Mouse (Mus musculus) inflammation-experienced regulatory T-cells (primary cell): ENCODE data around the gene Zfp334. TPM values are rescaled to one million over a fixed set of nuclear protein-coding genes. Genes with fewer than 3 reads are reported as not detected.

Experiments used
- polyA plus RNA-seq, 2 experiments: library from polyadenylated mRNA; unstranded; fragments of 100-300 nt; shearing (Covaris generic); gene quantifications; one replicate each; pipeline ENCODE4 v1.2.1; 2017

Zfp334 gene
- polyA plus RNA-seq, result under 1 TPM in 1 of 2 experiments, not detected in 1; 0.02 TPM

DNA sequence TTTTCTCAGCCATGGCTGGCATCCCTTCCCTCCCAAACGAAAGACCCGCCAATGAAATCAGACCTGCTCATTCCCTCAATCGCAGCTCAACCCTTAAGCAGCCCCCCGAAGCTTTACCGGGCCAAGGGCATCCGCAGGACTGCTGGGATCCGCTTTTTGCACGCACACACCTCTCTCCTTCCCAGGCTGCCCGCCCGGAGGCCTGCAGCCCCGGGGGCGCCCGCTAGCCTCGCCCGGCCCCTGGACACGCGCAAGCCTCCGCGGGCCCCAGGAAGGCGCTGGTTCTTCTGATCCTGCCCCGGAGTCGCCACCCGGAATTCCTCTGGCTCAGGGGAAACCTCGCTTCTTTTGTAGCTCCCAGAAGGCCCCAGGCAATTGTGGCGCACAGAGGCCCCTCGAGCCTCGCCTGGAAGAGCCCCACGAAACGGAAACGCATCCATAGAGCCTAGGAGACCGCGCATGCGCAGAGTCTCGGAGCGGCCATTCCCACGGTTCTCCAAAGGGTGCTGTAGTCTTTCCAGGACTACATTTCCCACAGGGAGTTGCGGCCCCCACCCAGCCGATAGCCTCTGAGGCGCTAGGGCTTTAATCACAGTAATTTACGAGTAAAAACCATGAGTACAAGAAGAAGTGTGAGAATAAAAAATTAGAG, at the start of gene Zfp334:
Gene Zfp334, minus strand, starts transcription at position 416 of the 652 bp plus-strand sequence.

DNA sequence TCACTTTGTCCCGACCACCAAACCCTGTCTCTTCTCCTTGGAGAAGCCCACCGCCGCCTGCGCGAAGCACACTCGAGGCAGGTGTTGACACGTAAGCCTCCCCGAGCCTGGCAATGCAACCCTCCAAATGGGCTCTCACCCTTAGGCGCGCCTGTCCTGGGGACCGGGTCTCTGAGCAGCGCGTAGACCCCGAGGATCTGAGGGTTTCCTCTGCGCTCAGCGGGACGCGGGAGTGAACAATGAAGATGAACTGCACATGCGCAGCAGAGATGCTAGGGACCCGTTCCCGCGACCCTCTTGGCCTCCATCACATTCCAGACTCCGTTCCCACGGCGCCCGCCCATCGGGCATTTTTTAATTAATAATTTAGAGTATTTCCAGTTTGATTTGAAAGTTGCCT, 19.6 kb downstream of the Zfp334 start, which contains the start of gene Zfp663:
Gene Zfp663, minus strand, starts transcription at position 234 of the 400 bp plus-strand sequence.

DNA sequence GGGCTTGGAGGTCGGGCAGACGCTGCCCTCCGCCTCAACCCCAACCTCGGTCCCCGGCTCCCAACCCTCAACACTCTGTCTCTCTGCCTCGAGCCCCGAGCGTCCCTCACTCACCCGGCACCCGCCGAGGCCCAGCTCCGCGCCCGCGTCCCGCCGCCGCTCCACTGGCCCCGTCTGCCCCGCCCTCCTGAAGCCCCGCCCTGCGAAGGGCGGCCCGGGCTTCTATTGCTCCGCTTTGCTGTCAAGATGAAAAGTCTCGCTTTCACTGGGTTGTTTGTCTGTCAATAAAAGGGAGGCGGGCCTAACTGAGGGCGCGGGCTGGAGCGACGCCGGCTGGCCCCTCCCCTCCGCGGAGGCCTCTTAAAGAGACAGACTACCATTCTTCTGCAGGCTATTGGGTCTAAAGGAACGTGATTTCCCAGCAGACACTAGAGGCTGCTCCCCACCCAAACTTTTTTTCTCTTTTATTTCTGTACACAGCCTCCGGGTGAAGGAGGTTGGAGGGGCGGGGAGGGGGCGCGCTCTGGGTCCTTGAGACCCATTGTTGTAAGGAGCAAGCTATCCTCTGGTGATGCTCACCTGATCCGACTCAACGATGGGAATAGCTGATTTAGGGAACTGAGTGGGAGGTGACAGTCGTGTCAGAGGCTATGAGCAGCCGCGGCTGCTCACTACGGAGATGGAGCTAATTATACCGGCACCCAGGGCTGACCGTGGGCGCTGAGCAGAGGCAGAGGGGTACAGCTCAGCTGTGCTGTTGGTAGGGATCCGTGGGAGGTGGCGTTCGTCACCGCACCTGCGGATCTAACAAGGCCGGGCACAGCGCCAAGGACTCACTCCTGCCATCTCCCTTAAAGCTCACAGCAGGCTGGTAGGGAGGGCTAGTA, 61.5 kb downstream of the Zfp334 start, which contains the start of gene Elmo2:
Gene Elmo2, minus strand, starts transcription at position 176 of the 887 bp plus-strand sequence.

Other genes with a start within 250 kb of the Zfp334 start
- under 1 TPM in 1 of 2 experiments, not detected in 1; 0.89 TPM for gene Cdh22, start 153.4 kb downstream of the Zfp334 start, polyA plus RNA-seq
- 10 to 100 TPM; 57.3 to 60.1 TPM for gene Slc35c2, start 100.4 kb downstream of the Zfp334 start, polyA plus RNA-seq
- 10 to 100 TPM; 50.7 to 68.7 TPM for gene Elmo2, start 61.8 kb downstream of the Zfp334 start, polyA plus RNA-seq
- not detected for gene Zfp663, start 19.5 kb downstream of the Zfp334 start, polyA plus RNA-seq
- not detected for gene Ocstamp, start 12.1 kb upstream of the Zfp334 start, polyA plus RNA-seq
- gene Slc13a3, start 85.0 kb upstream of the Zfp334 start, polyA plus RNA-seq, result 1 to 10 TPM in 1 of 2 experiments, under 1 TPM in 1; 0.23 to 3.7 TPM
- gene Trp53rka, start 105.1 kb upstream of the Zfp334 start, polyA plus RNA-seq, result 10 to 100 TPM; 43.0 to 61.7 TPM
- 1 to 10 TPM in 1 of 2 experiments, under 1 TPM in 1; 0.10 to 2.0 TPM for gene Slc2a10, start 115.5 kb upstream of the Zfp334 start, polyA plus RNA-seq
- 10 to 100 TPM; 13.5 to 24.4 TPM for gene Eya2, start 206.8 kb upstream of the Zfp334 start, polyA plus RNA-seq